Mouse (Mus musculus) granulocyte monocyte progenitor cell, adult 5-6 weeks (primary cell): ENCODE data around the gene Gm11639. TPM values are rescaled to one million over a fixed set of nuclear protein-coding genes. Genes with fewer than 3 reads are reported as not detected.

ENCODE experiments used
- ATAC-seq: replicated peaks from 2 replicates; pipeline ENCODE4 v1.8.0; 2016; ENCODE audit warnings: mild to moderate bottlenecking, moderate TSS enrichment, inconsistent platforms; ENCODE audit not compliant: poor library complexity, severe bottlenecking
- total RNA-seq, 2 experiments: library from RNA; stranded (forward) in 1 of 2; stranded (reverse) in 1 of 2; fragments of 200-712, 200-1000 nt in 1 of 2; fragments of >200 nt in 1 of 2; fragmentation: Nextera tagmentation in 1 of 2; gene quantifications; 2 replicates each; pipeline ENCODE4 v1.2.3; 2014 to 2017

The Gm11639 gene
- total RNA-seq (2014; fragmentation: Nextera tagmentation), result not detected in 2 replicates
- 0.13 TPM in 1 of 2 replicates, not detected in the other for total RNA-seq (2017)

- no peak for ATAC-seq
These were observed at the start of gene Gm11639 for GRCm38 (mm10) chr11:104685548-104685947. Gm11639 (plus strand) TSS chr11:104685707.

DNA sequence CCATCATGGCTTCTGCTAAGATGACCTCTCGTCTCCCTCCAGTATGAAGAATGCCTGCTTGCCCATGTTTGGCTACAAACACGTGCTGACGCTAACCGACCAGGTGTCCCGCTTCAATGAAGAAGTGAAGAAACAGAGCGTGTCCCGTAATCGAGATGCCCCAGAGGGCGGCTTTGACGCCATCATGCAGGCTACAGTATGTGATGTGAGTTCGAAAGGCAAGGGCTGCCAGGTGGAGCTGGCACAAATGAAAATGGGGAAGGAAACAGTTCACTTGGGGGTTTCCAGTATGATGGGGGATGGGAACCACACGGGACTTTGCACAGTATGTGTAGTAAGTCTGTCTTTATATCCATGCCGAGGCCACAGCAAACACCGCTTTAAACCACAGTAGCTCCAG lies 48.5 kb upstream of the Gm11639 start:
- ATAC-seq, result peak; percentile 77

- ATAC-seq, result no peak
These were observed 47.5 kb upstream of the Gm11639 start for GRCm38 (mm10) chr11:104638006-104638405.

DNA sequence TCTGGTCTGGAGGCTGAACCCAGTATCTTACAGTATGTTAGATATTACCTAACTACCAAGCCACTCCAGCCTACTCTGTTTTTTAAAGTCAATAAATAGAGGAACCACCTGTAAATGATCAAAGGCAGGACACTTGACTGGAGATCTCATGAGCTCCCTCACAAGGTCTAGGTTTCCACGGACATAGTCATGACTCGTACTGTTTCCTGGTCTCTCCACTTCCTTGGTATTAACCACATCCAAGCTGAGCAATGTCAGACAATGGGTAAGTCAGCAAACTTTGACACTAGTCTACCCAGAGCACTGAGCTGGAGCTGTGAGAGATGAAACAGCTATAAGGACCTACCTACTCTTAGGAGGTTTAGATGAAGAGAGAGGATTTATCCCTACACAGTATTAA lies 46.6 kb upstream of the Gm11639 start:
- ATAC-seq, result peak; percentile 45

DNA sequence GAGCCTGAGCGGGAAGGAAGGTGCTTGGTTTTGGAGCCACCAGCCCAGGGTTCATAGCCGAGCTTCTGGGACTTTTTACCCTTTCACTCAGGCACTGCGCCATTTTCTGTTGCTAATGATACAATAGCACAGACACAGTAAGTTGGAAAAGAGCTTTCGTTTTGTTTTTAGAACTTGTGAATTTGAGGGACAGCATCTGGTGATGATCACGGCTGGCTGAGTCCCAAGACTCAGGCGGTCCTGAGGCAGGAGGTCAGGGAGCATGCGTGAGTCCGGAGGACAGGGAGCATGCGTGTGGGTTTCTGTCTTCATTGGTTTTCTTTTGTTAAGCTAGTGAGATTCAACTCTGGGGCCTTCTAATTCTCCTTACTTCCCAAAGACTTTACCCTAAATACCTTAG lies 45.9 kb upstream of the Gm11639 start:
- ATAC-seq, result no peak

DNA sequence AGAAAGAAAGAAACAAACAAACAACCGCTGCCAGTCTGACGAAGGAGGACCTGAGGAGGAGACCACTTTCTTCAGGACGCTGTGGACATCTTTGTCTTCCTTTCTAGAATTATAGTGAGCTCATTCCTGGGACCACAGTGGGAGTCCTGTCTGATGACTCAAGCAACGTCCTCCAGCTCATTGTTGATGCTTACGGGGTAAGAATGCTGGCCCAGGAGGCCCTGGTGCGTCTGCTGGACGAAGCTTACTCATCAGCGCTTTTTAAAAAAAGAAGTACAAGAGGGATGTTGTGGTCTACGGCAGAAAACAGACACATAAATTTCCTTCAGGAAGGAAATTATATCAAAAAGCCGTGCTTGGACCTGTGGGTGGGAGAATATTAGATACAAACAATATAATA lies 44.6 kb upstream of the Gm11639 start:
- no peak for ATAC-seq

DNA sequence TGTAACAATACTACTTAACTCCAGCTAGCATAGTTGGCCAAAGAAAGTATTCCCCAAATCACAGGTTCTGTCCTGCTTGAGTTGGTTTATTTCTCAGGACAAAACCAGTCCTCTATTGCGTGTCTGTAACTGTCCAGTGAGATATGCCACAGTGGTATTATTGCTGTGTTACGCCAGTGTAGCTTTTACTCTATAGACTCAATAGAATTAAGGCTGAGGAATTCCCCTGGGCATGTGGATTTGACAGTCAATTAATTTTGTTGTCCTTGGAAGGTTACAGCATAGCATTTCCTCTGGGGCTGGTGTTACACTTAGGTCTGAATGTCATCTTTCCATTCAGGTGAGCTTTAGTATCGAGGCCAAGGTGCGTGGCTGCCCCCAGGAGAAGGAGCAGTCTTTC lies 42.3 kb upstream of the Gm11639 start:
- no peak for ATAC-seq

DNA sequence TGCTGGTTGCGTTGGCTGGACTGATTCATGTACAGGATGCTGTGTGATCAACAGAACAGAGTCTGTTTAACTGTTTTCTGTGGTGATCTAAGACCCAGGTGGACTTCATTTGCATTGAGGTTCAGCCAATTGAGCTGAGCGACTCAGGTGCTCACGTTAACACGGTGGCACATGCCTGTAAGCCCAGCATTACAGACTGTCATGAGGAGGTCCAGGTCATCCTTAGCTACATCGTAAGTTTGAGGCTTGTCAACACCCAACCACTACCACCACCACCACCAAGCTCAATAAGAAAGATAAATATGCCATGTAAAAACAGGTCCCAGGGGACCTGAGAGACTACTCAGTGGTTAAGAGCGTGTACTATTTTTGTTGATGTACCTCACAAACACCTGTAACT lies 40.1 kb upstream of the Gm11639 start:
- ATAC-seq, result no peak

- no peak for ATAC-seq
These were observed 39.3 kb upstream of the Gm11639 start for GRCm38 (mm10) chr11:104646173-104646572.

GRCm38 (mm10) chr11:104646611-104647010 lies 38.9 kb upstream of the Gm11639 start:
- no peak for ATAC-seq

- peak; percentile 94 for ATAC-seq
These were observed 38.2 kb upstream of the Gm11639 start for GRCm38 (mm10) chr11:104647188-104647867.

DNA sequence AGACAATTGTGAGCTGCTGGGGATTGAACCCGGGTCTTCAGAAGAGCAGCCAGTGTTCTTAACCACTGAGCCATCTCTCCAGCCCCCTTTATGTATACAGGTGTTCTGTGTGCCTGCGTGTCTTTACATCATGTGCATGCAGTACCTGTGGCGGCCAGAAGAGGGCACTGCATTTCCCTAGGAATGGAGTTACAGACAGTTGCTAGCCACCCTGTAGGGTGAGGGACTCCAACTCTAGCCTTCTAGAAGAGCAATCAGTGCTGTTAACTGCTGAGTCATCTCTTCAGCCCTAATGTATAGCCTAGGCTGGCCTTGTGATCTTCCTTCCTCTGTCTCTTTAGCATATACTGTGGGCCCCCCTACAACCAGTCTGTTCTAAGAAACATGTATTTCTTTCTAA lies 36.9 kb upstream of the Gm11639 start:
- ATAC-seq, result peak; percentile 41

DNA sequence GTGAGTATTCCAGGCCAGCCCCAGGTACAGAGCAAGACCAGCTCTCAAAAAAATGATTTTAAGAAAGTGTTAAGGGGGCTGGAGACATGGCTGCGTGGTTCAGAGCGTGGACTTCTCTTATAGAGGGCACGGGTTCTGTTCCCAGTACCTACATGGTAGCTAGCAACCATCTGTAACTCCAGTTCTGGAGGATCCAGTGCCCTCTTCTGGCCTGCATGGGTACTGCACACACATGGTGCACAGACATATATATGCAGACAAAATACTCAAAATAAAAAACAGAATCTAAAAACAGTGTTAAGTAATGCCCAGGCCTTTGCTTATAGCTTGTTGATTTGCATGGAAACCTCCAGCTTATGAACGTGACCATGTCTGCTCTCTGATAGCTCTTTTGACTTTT lies 24.9 kb upstream of the Gm11639 start:
- ATAC-seq, result no peak

DNA sequence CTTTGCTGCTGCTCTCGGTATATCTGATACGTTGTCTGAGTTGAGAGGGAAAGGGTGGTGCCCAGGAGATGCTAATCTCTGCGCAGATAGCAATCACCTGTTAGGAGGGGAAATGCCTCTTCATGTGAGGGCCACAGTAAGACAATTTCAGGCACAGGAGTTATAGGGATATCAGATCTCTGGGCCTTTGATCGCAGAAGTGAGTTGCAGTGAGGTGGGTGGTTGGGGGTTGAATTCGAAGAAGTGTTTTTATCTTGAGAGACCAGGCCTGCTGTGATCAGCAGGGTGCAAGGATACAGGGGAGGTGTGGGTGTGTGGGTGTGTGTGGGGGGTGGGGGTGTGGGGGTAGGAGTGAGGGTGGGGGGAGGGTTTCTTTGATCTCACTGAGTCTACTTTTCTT lies 24.4 kb upstream of the Gm11639 start:
- ATAC-seq, result no peak

DNA sequence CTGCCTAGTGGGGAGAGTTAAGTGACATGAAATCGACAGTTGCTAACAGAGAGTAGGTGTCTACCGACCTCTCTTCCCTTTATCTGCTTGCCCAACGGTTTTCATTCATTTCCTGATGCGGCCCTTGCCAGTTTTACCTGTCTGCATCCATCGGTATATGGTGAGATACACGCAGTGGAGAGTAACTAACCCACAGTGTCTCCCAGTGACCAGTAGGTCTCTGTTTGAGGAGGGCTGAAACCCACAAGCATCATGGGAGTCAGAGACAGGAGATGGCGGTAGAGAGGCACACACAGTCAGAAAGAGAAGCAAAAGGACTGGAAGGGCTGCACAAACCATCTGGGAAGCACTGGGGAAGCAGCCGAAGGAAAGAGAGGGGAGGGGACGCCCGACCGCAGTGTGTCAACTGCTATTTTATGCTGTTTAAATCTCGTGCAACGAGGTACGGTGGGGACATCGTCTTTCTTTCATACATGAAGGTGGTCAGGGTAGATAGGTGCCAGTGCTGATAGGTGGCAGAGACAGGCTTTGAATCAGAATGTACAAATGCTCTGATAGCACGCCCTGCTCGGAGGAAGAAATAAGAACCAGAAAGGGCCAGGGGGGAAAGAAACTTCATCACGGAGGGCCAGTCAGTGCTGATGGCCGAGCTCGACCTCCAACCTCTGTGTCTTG lies 23.8 kb upstream of the Gm11639 start:
- no peak for ATAC-seq

DNA sequence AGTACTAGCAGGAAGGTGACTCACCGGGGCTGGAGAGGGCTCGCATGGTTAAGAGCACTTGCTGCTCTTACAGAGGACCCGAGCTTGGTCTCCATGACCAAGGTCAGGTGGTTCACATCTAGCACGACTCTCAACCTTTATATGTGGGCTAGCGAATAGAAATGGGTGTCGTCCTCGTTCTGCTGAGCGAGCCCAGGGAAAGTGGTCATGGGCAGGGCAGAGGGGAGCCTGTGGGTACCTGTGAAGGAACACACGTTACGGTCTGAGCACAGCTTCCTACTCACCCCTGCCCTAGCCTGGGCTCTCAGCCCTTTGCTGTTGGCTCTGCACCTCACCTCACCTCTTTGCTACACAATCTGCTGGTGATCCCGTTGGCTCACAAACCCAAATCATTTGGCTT lies 22.9 kb upstream of the Gm11639 start:
- ATAC-seq, result no peak

GRCm38 (mm10) chr11:104663241-104663877 lies 22.1 kb upstream of the Gm11639 start:
- ATAC-seq, result no peak

- peak; percentile 31; the same call in 1 of the 2 replicates for ATAC-seq
These were observed 21.6 kb upstream of the Gm11639 start for GRCm38 (mm10) chr11:104663878-104664261.

- ATAC-seq, result no peak
These were observed 21.1 kb upstream of the Gm11639 start for GRCm38 (mm10) chr11:104664441-104664840.

- peak; percentile 55 for ATAC-seq
These were observed 18.1 kb upstream of the Gm11639 start for GRCm38 (mm10) chr11:104667399-104667798.

- no peak for ATAC-seq
These were observed 12.1 kb upstream of the Gm11639 start for GRCm38 (mm10) chr11:104673412-104673811.
